Mouse (Mus musculus) ES-Bruce4 (cell line): ENCODE data around the gene Fam151b. TPM values are rescaled to one million over a fixed set of nuclear protein-coding genes. Genes with fewer than 3 reads are reported as not detected.

Experiments used
- H3K27ac ChIP-seq: 2 replicates; pipeline ENCODE4 v1.5.1; 2012; ENCODE audit warnings: low read length, inconsistent platforms; ENCODE audit not compliant: insufficient read depth
- H3K27me3 ChIP-seq: 2 replicates; pipeline ENCODE4 v1.6.1; 2012; ENCODE audit warnings: mild to moderate bottlenecking, low read length, inconsistent platforms; ENCODE audit not compliant: control insufficient read depth, poor library complexity, insufficient read depth, severe bottlenecking
- H3K36me3 ChIP-seq: 2 replicates; pipeline ENCODE4 v1.6.1; 2012; ENCODE audit warnings: inconsistent platforms, mild to moderate bottlenecking, low read length, moderate library complexity; ENCODE audit not compliant: control insufficient read depth, poor library complexity, insufficient read depth, severe bottlenecking
- H3K4me1 ChIP-seq: one replicate; pipeline ENCODE4 v1.8.1; 2011; ENCODE audit warnings: low read length; ENCODE audit not compliant: control insufficient read depth, insufficient read depth
- H3K4me3 ChIP-seq: 2 replicates; pipeline ENCODE4 v1.5.1; 2011; ENCODE audit warnings: low read depth, mild to moderate bottlenecking, low read length
- H3K9ac ChIP-seq: 2 replicates; pipeline ENCODE4 v1.6.1; 2012; ENCODE audit warnings: low read depth, mild to moderate bottlenecking, inconsistent platforms; ENCODE audit not compliant: poor library complexity, severe bottlenecking
- H3K9me3 ChIP-seq: replicated peaks from 2 replicates; pipeline ENCODE4 v1.6.1; 2012; ENCODE audit warnings: mild to moderate bottlenecking, low read length, inconsistent platforms; ENCODE audit not compliant: control insufficient read depth, poor library complexity, insufficient read depth, severe bottlenecking
- CTCF ChIP-seq: IDR thresholded peaks from one replicate; pipeline ENCODE4 v1.8.1; 2011; ENCODE audit warnings: low read depth, low read length
- EP300 ChIP-seq: IDR thresholded peaks from 2 replicates; pipeline ENCODE4 v1.6.1; 2011; ENCODE audit warnings: low read depth, low read length; ENCODE audit not compliant: insufficient read depth
- POLR2A ChIP-seq: IDR thresholded peaks from one replicate; pipeline ENCODE4 v1.8.1; 2011; ENCODE audit warnings: low read length; ENCODE audit not compliant: insufficient read depth
- polyA plus RNA-seq: library from polyadenylated mRNA; stranded (reverse); fragments of >200 nt; gene quantifications from 2 replicates; pipeline ENCODE4 v1.2.4, GENCODE M21; 2011; ENCODE audit warnings: low read depth; ENCODE audit not compliant: missing spikeins, insufficient read depth, insufficient read length

The Fam151b gene
- polyA plus RNA-seq, 1 experiment: 0.67 TPM

GRCm38 (mm10) chr13:92467891-92468290 lies 15.9 kb downstream of the Fam151b start:
- no peak overlapping the region for H3K27ac ChIP-seq
- no peak overlapping the region for H3K9ac ChIP-seq
- no peaks in the 10 kb centered on the region for H3K4me1 ChIP-seq
- H3K9me3 ChIP-seq: no peaks in the 10 kb centered on the region
- no peak overlapping the region for H3K4me3 ChIP-seq
- no peaks in the 10 kb centered on the region; the same call in 1 of the 2 replicates for H3K27me3 ChIP-seq
- TF ChIP-seq EP300 (no peak), CTCF (no peak), POLR2A (no peak)
- H3K36me3 ChIP-seq: no peaks in the 10 kb centered on the region

GRCm38 (mm10) chr13:92464698-92465097 lies 19.1 kb downstream of the Fam151b start:
- Histone ChIP-seq H3K36me3 (no peaks in the 10 kb centered on the region), H3K4me1 (no peaks in the 10 kb centered on the region), H3K9me3 (no peaks in the 10 kb centered on the region), H3K9ac (no peak overlapping the region), H3K4me3 (no peak overlapping the region), H3K27me3 (no peaks in the 10 kb centered on the region; the same call in 1 of the 2 replicates), H3K27ac (no peak overlapping the region)
- no peak for TF ChIP-seq CTCF
- TF ChIP-seq EP300: no peak
- TF ChIP-seq POLR2A: no peak

GRCm38 (mm10) chr13:92446872-92447271 lies 36.9 kb downstream of the Fam151b start:
- Histone ChIP-seq H3K4me1 (no peaks in the 10 kb centered on the region), H3K4me3 (no peak overlapping the region), H3K9ac (no peak overlapping the region), H3K27ac (no peak overlapping the region), H3K9me3 (no peaks in the 10 kb centered on the region), H3K27me3 (no peaks in the 10 kb centered on the region), H3K36me3 (no peaks in the 10 kb centered on the region)
- TF ChIP-seq POLR2A (no peak), EP300 (no peak), CTCF (no peak)

- no peak overlapping the region for H3K9ac ChIP-seq
- no peaks in the 10 kb centered on the region for H3K4me1 ChIP-seq
- no peak overlapping the region for H3K27ac ChIP-seq
- no peaks in the 10 kb centered on the region for H3K27me3 ChIP-seq
- no peaks in the 10 kb centered on the region for H3K9me3 ChIP-seq
- no peaks in the 10 kb centered on the region for H3K36me3 ChIP-seq
- no peak overlapping the region for H3K4me3 ChIP-seq
- TF ChIP-seq POLR2A: no peak
- TF ChIP-seq CTCF: no peak
- no peak for TF ChIP-seq EP300
Observed at GRCm38 (mm10) chr13:92440286-92440685, 43.5 kb downstream of the Fam151b start.

GRCm38 (mm10) chr13:92438656-92439055 lies 45.2 kb downstream of the Fam151b start:
- Histone ChIP-seq H3K9me3 (no peaks in the 10 kb centered on the region), H3K9ac (no peak overlapping the region), H3K27me3 (no peaks in the 10 kb centered on the region), H3K36me3 (no peaks in the 10 kb centered on the region), H3K27ac (no peak overlapping the region), H3K4me1 (no peaks in the 10 kb centered on the region), H3K4me3 (no peak overlapping the region)
- TF ChIP-seq POLR2A: no peak
- no peak for TF ChIP-seq EP300
- TF ChIP-seq CTCF: no peak

- H3K4me3 ChIP-seq: no peak overlapping the region
- H3K9me3 ChIP-seq: no peaks in the 10 kb centered on the region
- H3K36me3 ChIP-seq: no peaks in the 10 kb centered on the region
- peaks cover 13% of the 10 kb centered on the region for H3K27me3 ChIP-seq
- TF ChIP-seq EP300 (no peak), POLR2A (no peak), CTCF (no peak)
- no peak overlapping the region for H3K9ac ChIP-seq
- no peaks in the 10 kb centered on the region for H3K4me1 ChIP-seq
- H3K27ac ChIP-seq: no peak overlapping the region
Observed at GRCm38 (mm10) chr13:92427351-92427855, 56.4 kb downstream of the Fam151b start.
